Mouse (Mus musculus) right cerebral cortex, adult 18-20 months (tissue): ENCODE data around the gene Scgb1c1.

Experiments used
- DNase-seq: peaks from one replicate; pipeline ENCODE4 v3.0.0; 2022; ENCODE audit warnings: mixed read lengths

The Scgb1c1 gene

GRCm38 (mm10) chr7:140845683-140846082 is 336 bp downstream of the Scgb1c1 start:
- no peak for DNase-seq

- no peak for DNase-seq
Measured at GRCm38 (mm10) chr7:140846676-140847075, 1.3 kb downstream of the Scgb1c1 start.

GRCm38 (mm10) chr7:140847755-140848580 is 2.6 kb downstream of the Scgb1c1 start, which contains the start of gene Odf3:
TSS of gene Odf3 (plus strand) at chr7:140847805.
- DNase-seq = no peak

GRCm38 (mm10) chr7:140848591-140848990 is 3.2 kb downstream of the Scgb1c1 start:
- no peak for DNase-seq

GRCm38 (mm10) chr7:140851916-140852315 is 6.6 kb downstream of the Scgb1c1 start:
- DNase-seq = no peak

- no peak for DNase-seq
Measured at GRCm38 (mm10) chr7:140853386-140853785, 8.0 kb downstream of the Scgb1c1 start.

GRCm38 (mm10) chr7:140854483-140854882 is 9.1 kb downstream of the Scgb1c1 start:
- DNase-seq = no peak

GRCm38 (mm10) chr7:140855181-140855580 is 9.8 kb downstream of the Scgb1c1 start:
- no peak for DNase-seq

- DNase-seq = peak; percentile 91
Measured at GRCm38 (mm10) chr7:140855860-140856784, 10.8 kb downstream of the Scgb1c1 start, which contains the start of gene Gm45785. TSS of gene Gm45785 (minus strand) at chr7:140856331.

GRCm38 (mm10) chr7:140856785-140857549 is 11.6 kb downstream of the Scgb1c1 start, which contains the start of gene Ric8a:
TSS of gene Ric8a (plus strand) at chr7:140856957.
- DNase-seq = peak; percentile 92

- DNase-seq = no peak
Measured at GRCm38 (mm10) chr7:140857550-140858505, 12.5 kb downstream of the Scgb1c1 start, which contains the start of gene Bet1l. TSS of gene Bet1l (minus strand) at chr7:140857577.

- no peak for DNase-seq
Measured at GRCm38 (mm10) chr7:140858746-140859145, 13.4 kb downstream of the Scgb1c1 start.

GRCm38 (mm10) chr7:140859997-140860396 is 14.7 kb downstream of the Scgb1c1 start:
- no peak for DNase-seq

GRCm38 (mm10) chr7:140860728-140861127 is 15.4 kb downstream of the Scgb1c1 start:
- DNase-seq = no peak

GRCm38 (mm10) chr7:140864761-140865160 is 19.4 kb downstream of the Scgb1c1 start:
- no peak for DNase-seq

- DNase-seq = no peak
Measured at GRCm38 (mm10) chr7:140874224-140874623, 28.9 kb downstream of the Scgb1c1 start.

GRCm38 (mm10) chr7:140877364-140877763 is 32.0 kb downstream of the Scgb1c1 start:
- no peak for DNase-seq

- no peak for DNase-seq
Measured at GRCm38 (mm10) chr7:140879355-140879754, 34.0 kb downstream of the Scgb1c1 start.

- no peak for DNase-seq
Measured at GRCm38 (mm10) chr7:140880419-140880818, 35.1 kb downstream of the Scgb1c1 start.

GRCm38 (mm10) chr7:140880865-140881515 is 35.6 kb downstream of the Scgb1c1 start:
- no peak for DNase-seq
